Mouse (Mus musculus): ENCODE data around the gene Raver1.

The Raver1 gene

DNA sequence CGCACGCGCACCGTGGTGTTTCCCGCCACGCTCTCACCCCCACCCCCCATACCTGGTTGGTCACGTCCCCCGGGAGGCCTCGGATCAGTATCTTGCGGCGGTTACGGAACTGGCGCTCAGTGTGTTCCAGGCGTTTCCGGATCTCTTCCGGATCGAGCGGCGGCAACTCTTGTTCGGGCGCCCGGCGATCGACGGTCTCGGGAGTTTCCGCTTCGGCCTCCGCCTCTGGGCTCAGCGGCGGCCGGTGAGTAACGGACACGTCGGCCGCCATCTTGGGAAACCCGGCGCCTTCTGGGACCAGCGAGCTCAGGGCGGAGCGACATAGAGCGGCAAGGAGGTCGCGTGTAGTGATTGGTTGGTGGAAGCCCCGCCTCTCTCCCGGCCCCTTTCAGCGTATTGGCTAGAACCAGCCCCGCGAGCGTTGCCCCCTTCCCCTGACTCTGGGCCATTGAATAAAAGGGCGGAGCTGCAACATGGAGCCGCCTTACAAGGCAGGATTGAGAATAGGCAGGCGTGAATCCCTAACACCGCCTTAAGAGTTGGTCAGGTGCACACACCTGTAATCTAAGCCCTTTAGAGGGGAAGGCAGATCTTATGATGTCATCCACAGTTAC lies at the start of gene Raver1, which contains the start of gene Gm38431:
Gene Raver1 (minus strand): TSS at position 302 of the 614 bp plus-strand sequence.
Gene Gm38431 (minus strand): TSS at position 291 of the 614 bp plus-strand sequence.
- TF ChIP-seq GATA4 (IDR thresholded peaks at IDR 0.05; ENCODE audit: insufficient replicate concordance, low read length), result peak; percentile 27; the same call in 1 of the 2 replicates

DNA sequence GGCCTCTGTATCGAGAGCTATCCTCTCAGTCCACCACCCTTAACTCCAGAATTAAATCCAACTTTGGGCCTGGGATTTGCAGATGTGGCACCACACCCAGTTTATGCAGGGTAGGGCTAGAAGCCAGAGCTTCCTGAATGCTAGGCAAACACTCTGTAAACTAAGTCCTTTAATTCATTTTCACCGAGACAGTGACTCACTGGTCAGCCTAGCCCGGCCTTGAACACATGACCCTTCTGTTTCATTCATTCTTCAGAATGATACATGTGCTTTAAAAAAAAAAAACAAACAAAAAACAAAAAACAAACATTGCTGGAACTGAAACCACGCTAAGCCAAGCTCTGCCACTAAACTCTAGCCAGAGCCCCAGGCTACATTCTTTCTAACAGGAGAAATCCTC lies 46.6 kb upstream of the Raver1 start:
- no peak for TF ChIP-seq GATA4 (IDR thresholded peaks at IDR 0.05; ENCODE audit: insufficient replicate concordance, low read length)

DNA sequence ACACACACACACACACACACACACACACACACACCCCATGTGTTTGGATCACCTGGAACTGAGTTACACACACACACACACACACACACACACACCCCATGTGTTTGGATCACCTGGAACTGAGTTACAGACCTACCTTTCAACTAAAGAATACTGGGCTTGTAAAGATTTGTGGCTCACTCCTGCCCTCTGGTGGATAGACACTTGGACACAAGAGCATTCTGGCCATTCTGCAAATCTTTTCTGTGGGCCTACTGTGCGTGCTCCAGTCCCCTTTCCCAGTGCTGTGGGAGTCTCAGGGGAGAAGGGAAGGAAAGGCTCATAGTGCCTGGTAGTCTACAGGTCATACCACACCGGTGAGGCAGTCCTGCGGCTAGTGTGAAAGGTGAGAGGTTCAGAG lies 45.4 kb upstream of the Raver1 start:
- no peak for TF ChIP-seq GATA4 (IDR thresholded peaks at IDR 0.05; ENCODE audit: insufficient replicate concordance, low read length)

DNA sequence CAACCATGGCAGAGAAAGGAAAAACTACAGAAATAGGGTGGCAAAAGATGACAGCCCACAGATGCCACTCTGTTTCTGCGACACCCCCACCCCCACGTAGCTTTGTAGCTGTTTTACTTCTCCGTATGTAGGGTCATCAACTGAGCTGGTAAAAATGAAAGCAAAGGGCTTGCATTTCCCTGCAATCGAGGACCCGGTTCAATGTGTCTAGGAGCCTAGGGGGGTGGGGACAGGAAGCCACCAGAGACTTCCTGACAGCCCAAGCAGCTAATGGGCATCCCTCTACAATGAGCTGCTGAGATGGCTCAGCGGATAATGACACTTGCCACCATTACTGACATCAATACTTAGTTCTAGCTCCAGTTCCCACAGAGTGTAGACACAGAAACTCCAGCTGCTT lies 44.6 kb upstream of the Raver1 start:
- no peak for TF ChIP-seq GATA4 (IDR thresholded peaks at IDR 0.05; ENCODE audit: insufficient replicate concordance, low read length)

DNA sequence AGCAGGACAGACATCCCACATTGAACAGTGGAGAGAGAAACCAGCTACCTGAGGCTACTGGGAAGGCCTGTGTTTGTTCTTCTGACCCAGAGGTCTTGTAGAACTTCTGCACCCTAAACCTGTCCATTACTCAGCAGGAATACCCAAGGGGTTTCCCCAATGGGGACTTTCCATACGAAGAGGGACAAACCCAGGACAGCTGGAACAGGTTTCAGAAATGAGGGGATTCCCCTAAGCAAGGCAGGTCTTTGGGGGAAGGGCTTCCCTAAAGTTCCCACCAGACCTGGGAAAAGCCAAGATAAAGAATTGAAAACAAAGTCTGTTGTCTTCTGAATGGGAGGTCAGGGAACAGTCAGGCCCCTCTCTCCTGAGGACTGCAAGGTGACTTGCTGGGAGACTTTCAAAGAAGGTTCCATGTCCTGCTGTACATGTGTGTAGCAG lies 44.2 kb upstream of the Raver1 start:
- TF ChIP-seq GATA4 (IDR thresholded peaks at IDR 0.05; ENCODE audit: insufficient replicate concordance, low read length), result no peak

DNA sequence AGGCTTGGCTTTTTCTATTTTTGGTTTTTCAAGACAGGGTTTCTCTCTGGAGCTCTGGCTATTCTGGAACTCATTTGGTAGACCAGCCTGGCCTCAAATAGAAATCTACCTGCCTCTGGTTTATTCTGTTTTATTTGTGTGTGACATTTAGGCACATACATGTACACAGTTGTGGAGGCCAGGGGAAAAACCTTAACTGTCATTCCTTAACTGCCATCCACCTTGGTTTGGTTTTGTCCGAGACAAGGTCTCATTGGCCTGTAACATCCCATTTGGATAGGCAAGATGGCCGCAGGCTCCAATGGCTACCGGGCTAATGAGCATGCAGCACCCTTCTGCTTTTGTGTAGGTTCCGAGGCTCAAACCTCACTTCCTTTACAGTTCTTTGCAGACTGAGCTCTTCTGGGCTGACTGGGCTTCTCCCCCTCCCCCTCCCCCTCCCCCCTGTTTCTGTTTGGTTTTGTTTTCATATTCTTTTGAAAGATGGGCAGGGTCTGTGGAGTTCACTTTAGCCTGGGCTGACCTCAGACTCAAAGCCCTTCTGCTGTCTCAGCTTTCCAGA lies 43.6 kb upstream of the Raver1 start:
- no peak for TF ChIP-seq GATA4 (IDR thresholded peaks at IDR 0.05; ENCODE audit: insufficient replicate concordance, low read length)

DNA sequence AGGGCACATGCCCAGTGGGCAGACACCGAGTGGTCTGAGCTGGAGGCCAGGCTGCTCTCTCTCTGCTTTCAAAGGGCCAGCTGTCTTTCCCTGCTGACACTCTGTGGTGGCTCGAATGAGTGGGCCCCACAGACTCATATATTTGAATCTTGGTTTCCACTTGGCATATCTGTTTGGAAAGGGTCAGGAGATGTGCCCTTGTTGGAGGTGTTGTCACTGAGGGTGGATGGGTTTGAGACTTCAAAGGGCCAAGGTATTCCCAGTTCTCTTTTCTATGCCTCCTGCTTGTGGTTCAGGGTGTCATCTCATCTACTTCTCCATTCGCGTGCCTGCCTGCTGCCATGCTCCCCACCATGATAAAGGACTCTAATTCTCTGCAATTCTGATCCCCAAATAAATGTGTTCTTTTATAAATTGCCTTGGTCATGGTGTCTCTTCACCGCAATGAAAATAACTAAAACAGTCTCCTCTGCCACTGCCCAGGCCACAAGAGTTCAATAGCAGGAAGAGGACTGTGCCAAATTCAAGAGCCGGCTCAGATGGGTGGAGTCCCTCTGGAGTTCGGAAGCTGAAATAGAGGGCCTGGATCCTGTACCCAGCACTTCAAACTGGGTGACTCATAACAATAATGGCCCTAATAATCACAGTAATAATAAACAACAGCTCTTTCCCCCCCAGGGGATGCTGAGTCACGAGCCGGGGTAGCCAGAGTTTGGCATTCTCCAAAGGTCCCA lies 43.0 kb upstream of the Raver1 start:
- no peak for TF ChIP-seq GATA4 (IDR thresholded peaks at IDR 0.05; ENCODE audit: insufficient replicate concordance, low read length)

DNA sequence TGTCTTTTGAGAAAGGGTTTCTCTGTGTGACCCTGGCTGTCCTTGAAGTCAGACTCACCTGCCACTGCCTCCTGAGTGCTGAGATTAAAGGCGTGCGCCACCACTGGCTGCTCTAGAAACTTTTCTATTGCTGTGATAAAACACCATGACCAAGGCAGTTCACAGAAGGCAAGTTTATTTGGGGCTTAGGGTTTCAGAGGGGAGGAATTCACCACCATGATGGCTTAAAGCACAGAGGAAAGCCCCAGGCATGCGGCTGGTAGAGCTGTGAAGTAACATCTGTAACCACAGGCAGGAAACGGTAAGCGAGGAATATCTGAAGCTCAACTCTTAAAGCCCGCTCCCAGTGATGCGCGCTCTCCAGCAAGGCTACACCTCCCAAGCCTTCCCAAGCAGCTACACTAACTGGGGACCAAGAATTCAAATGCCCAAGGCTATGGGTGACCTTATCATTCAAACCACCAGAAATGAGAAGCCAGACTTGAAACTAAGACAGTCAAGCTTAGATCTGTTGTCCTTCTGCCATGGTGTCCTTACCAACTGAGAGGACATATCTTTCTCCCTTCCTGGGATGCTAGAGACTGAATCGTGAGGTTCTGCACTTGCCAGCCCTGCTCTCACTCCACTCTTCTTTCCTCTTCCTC lies 41.4 kb upstream of the Raver1 start:
- no peak for TF ChIP-seq GATA4 (IDR thresholded peaks at IDR 0.05; ENCODE audit: insufficient replicate concordance, low read length)

DNA sequence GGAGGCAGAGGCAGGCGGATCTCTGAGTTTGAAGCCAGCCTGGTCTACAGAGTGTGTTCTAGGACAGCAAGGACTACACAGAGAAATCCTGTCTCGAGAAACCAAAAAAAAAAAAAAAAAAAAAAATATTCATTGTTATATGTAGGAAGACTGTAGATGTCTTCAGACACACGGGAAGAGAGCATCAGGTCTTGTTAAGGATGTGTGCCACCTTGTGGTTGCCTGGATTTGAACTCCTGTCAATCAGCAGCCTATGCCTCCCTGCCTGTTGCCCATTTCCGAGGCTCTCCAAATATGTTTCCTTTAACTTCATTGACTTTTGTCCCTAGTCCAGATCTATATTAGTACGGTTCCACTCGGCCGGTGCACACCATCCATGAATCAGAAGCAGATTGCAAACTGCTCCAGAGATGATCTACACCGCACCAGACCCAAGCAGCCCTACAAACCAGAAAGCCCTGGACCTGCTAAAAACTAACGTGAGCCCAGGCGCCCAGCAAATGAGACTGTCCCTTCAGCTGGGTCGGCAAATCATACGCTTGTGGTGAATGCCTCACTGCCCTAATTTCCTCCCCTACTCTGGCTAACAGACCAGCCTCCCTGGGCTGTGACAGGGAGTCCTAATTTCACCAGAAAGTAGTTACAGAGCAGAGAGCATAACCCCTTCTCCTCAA lies 40.4 kb upstream of the Raver1 start:
- no peak for TF ChIP-seq GATA4 (IDR thresholded peaks at IDR 0.05; ENCODE audit: insufficient replicate concordance, low read length)

DNA sequence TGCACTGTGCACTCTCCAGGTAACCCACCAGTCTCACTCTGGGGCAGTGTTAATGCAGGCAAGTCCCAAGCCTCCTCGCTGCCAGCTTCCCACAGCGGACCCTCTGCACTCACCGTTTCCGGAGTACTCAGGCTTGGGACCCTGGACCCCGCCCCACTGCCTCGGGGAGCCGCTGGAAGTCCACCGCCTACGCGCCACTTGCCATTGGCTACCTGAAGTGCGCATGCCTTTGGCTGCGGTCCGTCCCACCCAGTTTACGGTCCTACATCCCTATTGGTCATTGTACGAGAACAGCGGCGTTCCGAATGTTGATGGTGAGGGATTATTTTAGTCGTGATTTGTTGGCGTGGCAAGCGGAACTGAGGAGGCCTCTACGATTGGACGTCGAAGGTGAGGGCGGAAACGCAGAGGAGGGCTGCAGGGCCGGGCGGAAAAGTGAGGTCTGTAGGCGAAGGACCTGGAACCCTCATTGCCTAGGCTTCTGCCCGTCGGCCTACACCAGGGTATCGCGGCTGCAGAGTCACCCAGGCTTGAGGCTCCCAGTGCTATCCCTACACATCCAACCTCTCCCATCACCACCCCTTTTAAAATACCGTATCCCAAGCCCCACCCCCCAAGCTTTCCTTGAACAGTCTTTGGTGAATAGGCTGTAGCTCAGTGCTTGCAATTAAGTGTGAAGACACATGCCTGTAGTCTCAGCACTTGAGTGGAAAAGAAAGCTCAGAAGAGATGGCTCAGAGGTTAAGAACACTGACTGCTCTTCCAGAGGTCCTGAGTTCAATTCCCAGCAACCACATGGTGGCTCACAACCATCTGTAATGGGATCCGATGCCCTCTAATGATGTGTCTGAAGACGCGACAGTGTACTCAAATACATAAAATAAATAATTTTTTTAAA lies 39.5 kb upstream of the Raver1 start, which contains the start of gene Tyk2:
Gene Tyk2 (minus strand): TSS at position 185 of the 898 bp plus-strand sequence.
- no peak for TF ChIP-seq GATA4 (IDR thresholded peaks at IDR 0.05; ENCODE audit: insufficient replicate concordance, low read length)

DNA sequence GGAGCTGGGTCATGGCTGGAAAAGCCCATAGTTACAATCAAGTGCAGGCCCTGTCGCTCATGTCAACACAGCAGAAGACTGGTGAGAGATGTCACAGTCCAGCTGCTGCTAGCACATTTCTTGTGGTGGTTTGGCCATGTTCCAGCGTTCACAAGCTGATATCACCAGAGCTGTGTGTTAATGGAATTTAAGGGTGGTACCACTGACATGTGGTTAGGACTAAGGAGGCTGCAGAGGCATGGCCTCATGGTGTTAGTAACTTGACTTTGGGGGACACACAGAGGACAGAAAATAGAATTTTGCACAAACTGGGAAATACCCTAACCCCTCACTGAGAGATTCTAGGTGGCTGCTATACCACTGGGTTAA lies 34.4 kb upstream of the Raver1 start:
- no peak for TF ChIP-seq GATA4 (IDR thresholded peaks at IDR 0.05; ENCODE audit: insufficient replicate concordance, low read length)

DNA sequence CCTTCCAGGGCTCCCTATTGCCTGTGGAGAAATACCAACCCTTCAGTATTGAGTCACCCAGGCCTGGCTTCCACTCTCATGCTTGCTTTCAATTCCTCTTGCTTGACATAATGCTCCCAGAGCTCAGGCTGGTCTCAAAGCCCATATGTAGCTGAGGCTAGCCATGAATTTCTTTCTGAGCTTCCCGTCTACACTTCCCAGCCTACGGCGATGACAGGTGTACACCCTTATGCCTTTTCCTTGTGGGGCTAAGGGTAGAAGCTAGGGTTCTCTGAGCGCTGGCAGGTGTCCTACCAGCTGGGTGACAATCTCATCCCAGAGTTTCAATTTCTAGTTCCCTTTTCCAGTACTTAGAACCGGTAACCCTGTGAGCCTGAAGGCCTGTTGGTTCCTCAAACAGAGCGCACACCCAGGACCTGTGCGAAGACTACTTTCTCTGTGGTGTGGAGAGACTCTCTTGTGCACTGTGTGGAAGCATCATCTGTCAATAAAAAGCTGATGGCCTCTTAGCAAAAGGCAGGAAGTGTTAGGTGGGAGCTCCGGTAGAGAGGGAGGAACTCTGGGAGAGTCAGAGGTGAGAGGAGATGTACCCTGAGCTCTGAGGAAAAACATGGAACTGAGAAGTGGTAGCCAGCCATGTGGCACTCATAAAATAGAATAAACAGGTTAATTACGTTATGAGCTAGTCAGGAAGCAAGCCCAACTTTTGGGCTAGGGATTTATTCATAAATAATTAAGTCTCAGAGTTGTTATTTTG lies 33.9 kb upstream of the Raver1 start:
- no peak for TF ChIP-seq GATA4 (IDR thresholded peaks at IDR 0.05; ENCODE audit: insufficient replicate concordance, low read length)

DNA sequence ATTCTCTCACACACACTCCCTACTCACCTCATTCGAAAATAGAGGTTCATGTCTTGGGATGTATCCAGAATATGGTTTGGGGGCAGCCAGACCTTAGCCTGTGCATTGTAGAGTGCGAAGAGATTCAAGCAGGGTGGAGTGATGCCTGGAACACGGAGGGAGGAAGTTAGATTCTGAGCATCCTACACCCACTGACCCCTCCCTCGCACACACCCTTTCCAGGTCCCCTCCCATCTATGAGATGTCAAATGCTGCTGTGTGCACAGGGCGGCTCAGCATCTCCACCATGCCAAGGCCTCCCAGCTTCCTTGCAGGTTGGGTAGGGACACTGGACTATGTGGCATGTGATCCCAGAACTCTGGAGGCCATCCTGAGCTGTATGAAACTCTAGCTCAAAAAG lies 33.0 kb upstream of the Raver1 start:
- no peak for TF ChIP-seq GATA4 (IDR thresholded peaks at IDR 0.05; ENCODE audit: insufficient replicate concordance, low read length)

DNA sequence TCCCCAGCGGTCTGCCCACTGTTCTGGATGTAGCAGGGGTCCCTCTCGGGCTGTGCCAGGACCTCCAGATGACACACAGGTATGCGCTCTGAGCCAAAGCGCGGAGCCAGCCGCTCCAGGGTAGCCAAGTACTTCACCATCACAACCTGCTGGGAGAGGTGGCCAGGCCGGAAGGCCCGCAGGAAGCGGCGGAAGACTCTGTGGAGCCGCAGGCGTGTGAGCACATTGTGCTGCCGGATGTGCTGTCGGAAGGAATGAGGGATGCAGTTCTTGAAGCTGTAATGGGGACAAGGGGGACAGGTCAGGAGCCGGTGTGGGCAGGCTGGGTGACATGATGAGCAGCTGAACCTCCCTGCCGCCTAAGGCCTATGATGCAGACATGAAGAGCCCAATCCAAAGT lies 29.7 kb upstream of the Raver1 start:
- TF ChIP-seq GATA4 (IDR thresholded peaks at IDR 0.05; ENCODE audit: insufficient replicate concordance, low read length), result no peak
